Mouse (Mus musculus): ENCODE results near the gene Fetub.

DNA sequence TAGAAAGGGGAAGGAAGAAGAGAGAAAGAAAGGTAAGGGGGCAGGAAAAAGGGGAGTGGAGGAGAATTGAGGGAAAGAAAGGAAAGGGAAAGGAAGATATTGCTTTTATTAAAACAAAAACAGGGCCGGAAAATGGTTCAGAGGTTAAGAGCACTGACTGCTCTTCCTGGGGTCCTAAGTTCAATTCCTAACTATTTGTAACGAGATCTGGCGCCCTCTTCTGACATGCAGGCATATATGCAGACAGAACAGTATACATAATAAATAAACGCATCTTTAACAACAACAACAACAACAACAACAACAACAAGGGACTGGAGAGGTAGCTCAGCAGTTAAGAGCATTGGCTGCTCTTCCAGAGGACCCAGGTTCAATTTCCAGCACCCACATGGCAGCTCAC is 34.9 kb downstream of the Fetub start:
- TF ChIP-seq POLR2A (IDR thresholded peaks at IDR 0.05; ENCODE audit: extremely low read depth, insufficient read depth, low read length) (no peak), CTCF (IDR thresholded peaks at IDR 0.05; ENCODE audit: low read depth, low read length) (peak; percentile 41; the same call in 1 of the 2 replicates)
